Mouse (Mus musculus) MEL (cell line): ENCODE results near the gene Prdx6. TPM values are rescaled to one million over a fixed set of nuclear protein-coding genes. Genes with fewer than 3 reads are reported as not detected.

Experiments used
- DNase-seq: peaks from one replicate; pipeline ENCODE4 v3.0.0; 2011; ENCODE audit warnings: low read depth, low spot score
- H3K27ac ChIP-seq: 2 replicates; pipeline ENCODE4 v1.5.1; 2012; ENCODE audit warnings: low read depth, mild to moderate bottlenecking, control low read depth, low read length, moderate library complexity; ENCODE audit not compliant: control insufficient read depth
- H3K27me3 ChIP-seq, 2 experiments: fragments of 150-350 bp in 1 of 2; sonication (generic) in 1 of 2; 2 replicates each; pipeline ENCODE4 v1.6.1; 2012; ENCODE audit warnings: low read length in 2 of 2, mild to moderate bottlenecking in 2 of 2, improper control_type of control experiment in 1 of 2, moderate library complexity in 1 of 2; ENCODE audit not compliant: insufficient read depth in 2 of 2, control insufficient read depth in 1 of 2
- H3K36me3 ChIP-seq, 2 experiments: 2 replicates each; pipeline ENCODE4 v1.6.1; 2012 to 2014; ENCODE audit warnings: low read length in 2 of 2, improper control_type of control experiment in 1 of 2, inconsistent platforms in 1 of 2, mild to moderate bottlenecking in 1 of 2; ENCODE audit not compliant: insufficient read depth in 2 of 2, control insufficient read depth in 1 of 2
- H3K4me1 ChIP-seq, 2 experiments: fragments of 150-350 bp in 1 of 2; sonication (generic) in 1 of 2; 2 replicates each; pipeline ENCODE4 v1.6.1; 2012; ENCODE audit warnings: low read length in 2 of 2, improper control_type of control experiment in 1 of 2, mild to moderate bottlenecking in 1 of 2; ENCODE audit not compliant: insufficient read depth in 2 of 2, control insufficient read depth in 1 of 2
- H3K4me3 ChIP-seq, 2 experiments: fragments of 150-350 bp in 1 of 2; sonication (generic) in 1 of 2; 2 replicates each; pipeline ENCODE4 v1.5.1; 2012; ENCODE audit warnings: low read depth in 2 of 2, low read length in 2 of 2, mild to moderate bottlenecking in 2 of 2, moderate library complexity in 2 of 2, control low read depth in 1 of 2, improper control_type of control experiment in 1 of 2; ENCODE audit not compliant: control insufficient read depth in 1 of 2, insufficient read depth in 1 of 2
- H3K79me2 ChIP-seq: 2 replicates; pipeline ENCODE4 v1.6.1; 2012; ENCODE audit warnings: mild to moderate bottlenecking, low read length, moderate library complexity; ENCODE audit not compliant: control insufficient read depth, poor library complexity, insufficient read depth
- H3K9ac ChIP-seq: 2 replicates; pipeline ENCODE4 v1.6.1; 2012; ENCODE audit warnings: low read depth, mild to moderate bottlenecking, control low read depth, low read length, moderate library complexity; ENCODE audit not compliant: control insufficient read depth, poor library complexity, severe bottlenecking
- H3K9me3 ChIP-seq: fragments of 150-350 bp; sonication (generic); replicated peaks from 2 replicates; pipeline ENCODE4 v1.6.1; 2012; ENCODE audit warnings: mild to moderate bottlenecking, low read length, improper control_type of control experiment, moderate library complexity; ENCODE audit not compliant: insufficient read depth
- CHD1 ChIP-seq: IDR thresholded peaks from 2 replicates; pipeline ENCODE4 v1.6.1; 2012; ENCODE audit warnings: low read depth, mild to moderate bottlenecking, inconsistent platforms, low read length, improper control_type of control experiment
- E2F4 ChIP-seq: IDR thresholded peaks from 2 replicates; pipeline ENCODE4 v1.6.1; 2011; ENCODE audit warnings: low read depth, low read length, improper control_type of control experiment, borderline replicate concordance
- ELF1 ChIP-seq: IDR thresholded peaks from 2 replicates; pipeline ENCODE4 v1.6.1; 2014; ENCODE audit warnings: low read depth, mild to moderate bottlenecking, inconsistent platforms, low read length, improper control_type of control experiment, moderate library complexity
- GABPA ChIP-seq: IDR thresholded peaks from 2 replicates; pipeline ENCODE4 v1.6.1; 2012; ENCODE audit warnings: low read depth, mild to moderate bottlenecking, inconsistent platforms, low read length, improper control_type of control experiment, moderate library complexity
- GATA1 ChIP-seq: IDR thresholded peaks from 2 replicates; pipeline ENCODE4 v1.6.1; 2011; ENCODE audit warnings: low read depth, low read length, improper control_type of control experiment
- HCFC1 ChIP-seq: IDR thresholded peaks from 2 replicates; pipeline ENCODE4 v1.6.1; 2012; ENCODE audit warnings: low read depth, mild to moderate bottlenecking, inconsistent platforms, low read length, improper control_type of control experiment, moderate library complexity
- JUND ChIP-seq: IDR thresholded peaks from 2 replicates; pipeline ENCODE4 v1.6.1; 2011; ENCODE audit warnings: low read depth, mild to moderate bottlenecking, improper control_type of control experiment, low read length
- KAT2A ChIP-seq: conservative IDR thresholded peaks from 2 replicates; pipeline ENCODE4 v1.6.1; 2012; ENCODE audit warnings: low read depth, low read length, improper control_type of control experiment, inconsistent platforms
- MAFK ChIP-seq: IDR thresholded peaks from 2 replicates; pipeline ENCODE4 v1.6.1; 2011; ENCODE audit warnings: low read depth, mild to moderate bottlenecking, low read length, improper control_type of control experiment, borderline replicate concordance
- MAX ChIP-seq: IDR thresholded peaks from 2 replicates; pipeline ENCODE4 v1.6.1; 2011; ENCODE audit warnings: low read length, improper control_type of control experiment
- MAZ ChIP-seq: IDR thresholded peaks from 2 replicates; pipeline ENCODE4 v1.6.1; 2012; ENCODE audit warnings: low read depth, mild to moderate bottlenecking, inconsistent platforms, low read length, improper control_type of control experiment
- MEF2A ChIP-seq: IDR thresholded peaks from 2 replicates; pipeline ENCODE4 v1.6.1; 2014; ENCODE audit warnings: low read depth, mild to moderate bottlenecking, inconsistent platforms, low read length, improper control_type of control experiment; ENCODE audit not compliant: poor library complexity, insufficient replicate concordance, severe bottlenecking; ENCODE audit errors: extremely low read depth
- MYB ChIP-seq: IDR thresholded peaks from 2 replicates; pipeline ENCODE4 v1.6.1; 2011; ENCODE audit warnings: mild to moderate bottlenecking, low read depth, low read length, improper control_type of control experiment
- POLR2AphosphoS5 ChIP-seq: IDR thresholded peaks from 2 replicates; pipeline ENCODE4 v1.6.1; 2012; ENCODE audit warnings: low read depth, borderline replicate concordance, mild to moderate bottlenecking, inconsistent platforms, low read length, moderate library complexity, mixed read lengths
- RAD21 ChIP-seq: IDR thresholded peaks from 2 replicates; pipeline ENCODE4 v1.6.1; 2011; ENCODE audit warnings: mild to moderate bottlenecking, low read depth, low read length, improper control_type of control experiment
- RCOR1 ChIP-seq: IDR thresholded peaks from 2 replicates; pipeline ENCODE4 v1.6.1; 2012; ENCODE audit warnings: low read depth, mild to moderate bottlenecking, inconsistent platforms, low read length, improper control_type of control experiment
- SIN3A ChIP-seq: IDR thresholded peaks from 2 replicates; pipeline ENCODE4 v1.6.1; 2012; ENCODE audit warnings: low read length, improper control_type of control experiment, inconsistent platforms
- SMC3 ChIP-seq: IDR thresholded peaks from 2 replicates; pipeline ENCODE4 v1.6.1; 2011; ENCODE audit warnings: low read depth, low read length, improper control_type of control experiment
- TAL1 ChIP-seq: IDR thresholded peaks from 2 replicates; pipeline ENCODE4 v1.6.1; 2012; ENCODE audit warnings: mild to moderate bottlenecking, inconsistent platforms, low read length, moderate library complexity, mixed read lengths
- TBP ChIP-seq: IDR thresholded peaks from 2 replicates; pipeline ENCODE4 v1.8.0; 2011; ENCODE audit warnings: low read depth, low read length, improper control_type of control experiment
- TCF12 ChIP-seq: IDR thresholded peaks from 2 replicates; pipeline ENCODE4 v1.6.1; 2014; ENCODE audit warnings: low read depth, mild to moderate bottlenecking, inconsistent platforms, low read length, improper control_type of control experiment, moderate library complexity
- UBTF ChIP-seq: IDR thresholded peaks from 2 replicates; pipeline ENCODE4 v1.6.1; 2012; ENCODE audit warnings: low read depth, mild to moderate bottlenecking, inconsistent platforms, low read length, improper control_type of control experiment, moderate library complexity, borderline replicate concordance; ENCODE audit not compliant: insufficient read depth
- USF1 ChIP-seq: IDR thresholded peaks from 2 replicates; pipeline ENCODE4 v1.6.1; 2014; ENCODE audit warnings: low read depth, mild to moderate bottlenecking, inconsistent platforms, low read length, improper control_type of control experiment, moderate library complexity
- ZC3H11A ChIP-seq: IDR thresholded peaks from 2 replicates; pipeline ENCODE4 v1.6.1; 2012; ENCODE audit warnings: low read depth, mild to moderate bottlenecking, inconsistent platforms, low read length, improper control_type of control experiment
- ZKSCAN1 ChIP-seq: IDR thresholded peaks from 2 replicates; pipeline ENCODE4 v1.6.1; 2012; ENCODE audit warnings: low read depth, mild to moderate bottlenecking, inconsistent platforms, low read length, improper control_type of control experiment, moderate library complexity
- ZMIZ1 ChIP-seq: IDR thresholded peaks from 2 replicates; pipeline ENCODE4 v1.6.1; 2012; ENCODE audit warnings: low read depth, mild to moderate bottlenecking, inconsistent platforms, low read length, improper control_type of control experiment, moderate library complexity
- ZNF384 ChIP-seq: IDR thresholded peaks from 2 replicates; pipeline ENCODE4 v1.6.1; 2012; ENCODE audit warnings: low read depth, mild to moderate bottlenecking, inconsistent platforms, low read length, improper control_type of control experiment
- polyA plus RNA-seq, 2 experiments: library from polyadenylated mRNA; stranded (reverse) in 1 of 2; unstranded in 1 of 2; fragments of >175 nt in 1 of 2; fragments of >200 nt in 1 of 2; gene quantifications; 2 replicates each; pipeline versions ENCODE4 v1.2.1 to v1.2.4; 2012; ENCODE audit warnings: low replicate concordance in 2 of 2, low read depth in 1 of 2; ENCODE audit not compliant: insufficient read length in 2 of 2, insufficient read depth in 1 of 2, missing spikeins in 1 of 2
- total RNA-seq: library from RNA; depleted of rRNA; stranded (reverse); fragments of 300-350 nt; gene quantifications from 2 replicates; pipeline ENCODE4 v1.2.3, GENCODE M21; 2012

The Prdx6 gene
- total and polyA plus RNA-seq, 3 experiments = 155 to 300 TPM; not detected in 1

GRCm38 (mm10) chr1:161260761-161261160 is 9.7 kb upstream of the Prdx6 start:
- Histone ChIP-seq H3K27ac (no peak overlapping the region), H3K4me3 (no peak overlapping the region), H3K9ac (no peak overlapping the region), H3K9me3 (no peaks in the 10 kb centered on the region), H3K36me3 (peaks cover 0 to 3% of the 10 kb centered on the region in 2 experiments; a peak in 1 of 4 replicates), H3K4me1 (peaks cover 0 to 7% of the 10 kb centered on the region in 2 experiments; a peak in 2 of 4 replicates), H3K79me2 (no peaks in the 10 kb centered on the region), H3K27me3 (no peaks in the 10 kb centered on the region)
- TF ChIP-seq SMC3 (no peak), MYB (no peak), ZMIZ1 (no peak), UBTF (no peak), MAZ (no peak), ZKSCAN1 (no peak), TAL1 (no peak), MAFK (no peak), MAX (no peak), JUND (no peak), RAD21 (no peak), E2F4 (no peak), HCFC1 (no peak), KAT2A (no peak), ZNF384 (no peak), TCF12 (no peak), POLR2AphosphoS5 (no peak), MEF2A (no peak), ZC3H11A (no peak)
- no peak for DNase-seq

- Histone ChIP-seq H3K9me3 (no peaks in the 10 kb centered on the region), H3K4me3 (no peak overlapping the region), H3K9ac (no peak overlapping the region), H3K4me1 (peaks cover 4 to 12% of the 10 kb centered on the region in 2 experiments; a peak in 3 of 4 replicates), H3K27me3 (no peaks in the 10 kb centered on the region), H3K27ac (no peak overlapping the region), H3K79me2 (no peaks in the 10 kb centered on the region), H3K36me3 (peaks cover 0 to 9% of the 10 kb centered on the region in 2 experiments; a peak in 2 of 4 replicates)
- DNase-seq = no peak
- TF ChIP-seq USF1 (no peak), GATA1 (no peak), SMC3 (no peak), MYB (no peak), GABPA (no peak), TBP (no peak), CHD1 (no peak), RCOR1 (no peak), TCF12 (no peak), ZMIZ1 (no peak), MAX (no peak), SIN3A (no peak), ELF1 (no peak), HCFC1 (no peak)
These were observed 8.1 kb upstream of the Prdx6 start for GRCm38 (mm10) chr1:161259142-161259541.
